Mouse (Mus musculus) large intestine, adult 2 months (tissue): Measurements from ENCODE around the gene Hhat. TPM values are rescaled to one million over a fixed set of nuclear protein-coding genes. Genes with fewer than 3 reads are reported as not detected.

ENCODE experiments used
- DNase-seq: peaks from one replicate; pipeline ENCODE4 v3.0.0-alpha.2; 2012; ENCODE audit warnings: low read depth, low spot score
- WGBS: fragments of 180-500 bp; shearing (Covaris S2); methylation state at CpG from one replicate; pipeline ENCODE4 v1.1.7; 2018; 5-methylcytosine and 5-hydroxymethylcytosine counted together
- polyA plus RNA-seq: library from polyadenylated mRNA; depleted of rRNA; stranded (reverse); fragments of >200 nt; gene quantifications from 2 replicates; pipeline ENCODE4 v1.2.3, GENCODE M21; 2012

Gene Hhat
- polyA plus RNA-seq, 1 experiment = 1.8 TPM

DNA sequence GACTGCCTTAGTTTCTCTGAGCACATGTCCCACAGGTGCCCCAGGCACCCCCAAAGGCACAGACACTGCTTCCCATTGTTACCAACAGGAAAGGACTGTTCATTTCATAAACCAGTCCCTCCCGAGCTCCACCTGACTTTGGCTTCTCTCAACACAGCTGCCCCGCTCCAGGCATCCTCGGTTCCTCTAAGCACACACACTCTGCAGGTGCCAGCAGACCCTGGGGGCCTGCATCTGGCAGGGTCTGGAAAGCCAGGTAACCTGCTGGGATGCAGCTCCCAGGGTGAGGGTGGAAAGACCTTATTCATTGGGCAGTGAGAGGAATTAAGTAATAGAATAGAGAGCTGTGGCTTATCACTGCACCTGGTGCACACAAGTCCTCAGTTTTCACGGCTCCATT, 107.4 kb downstream of the Hhat start:
- DNase-seq = no peak
- 43% methylated on average over 4 of the region's 4 CpGs for WGBS

DNA sequence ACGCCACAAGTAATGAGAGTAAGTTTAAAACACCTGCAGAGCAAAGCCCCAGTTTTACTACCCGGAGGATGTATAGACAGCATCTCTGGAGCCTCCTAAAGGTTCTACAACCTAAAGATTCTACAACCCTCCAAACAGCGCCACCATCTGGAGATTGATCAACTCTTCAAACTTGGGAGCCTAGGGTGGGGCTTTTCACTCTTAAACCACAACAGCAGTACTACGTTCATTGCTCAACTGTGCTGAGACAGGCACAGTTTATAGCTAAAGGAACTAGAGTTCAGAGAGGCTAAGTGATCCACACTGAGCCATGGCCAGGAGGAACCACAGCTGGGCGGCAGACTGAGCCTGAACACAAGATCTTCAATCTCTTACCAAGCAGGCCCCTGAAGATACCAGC, 107.9 kb downstream of the Hhat start:
- DNase-seq = no peak
- WGBS = 60% methylated on average over 5 of the region's 5 CpGs

DNA sequence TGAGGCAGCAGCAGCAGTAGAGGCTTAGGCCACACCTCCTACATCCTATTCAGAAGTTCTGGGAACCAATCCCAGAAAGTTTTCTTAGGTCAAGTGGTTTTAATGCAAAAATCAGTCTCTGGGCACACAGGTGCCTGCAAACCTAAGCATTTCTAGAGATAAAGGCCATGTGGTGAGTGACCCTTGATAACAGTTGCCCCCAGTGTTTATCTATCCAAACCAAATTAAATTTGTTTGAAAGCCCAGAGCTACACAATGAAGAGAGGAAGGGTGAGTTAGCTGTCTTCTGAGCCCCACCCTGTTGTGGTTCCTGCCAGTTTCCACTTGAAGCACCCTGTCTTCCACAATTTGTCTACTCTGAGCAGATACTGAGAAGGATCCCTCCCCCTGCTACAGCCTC, 109.4 kb downstream of the Hhat start:
- DNase-seq = no peak

DNA sequence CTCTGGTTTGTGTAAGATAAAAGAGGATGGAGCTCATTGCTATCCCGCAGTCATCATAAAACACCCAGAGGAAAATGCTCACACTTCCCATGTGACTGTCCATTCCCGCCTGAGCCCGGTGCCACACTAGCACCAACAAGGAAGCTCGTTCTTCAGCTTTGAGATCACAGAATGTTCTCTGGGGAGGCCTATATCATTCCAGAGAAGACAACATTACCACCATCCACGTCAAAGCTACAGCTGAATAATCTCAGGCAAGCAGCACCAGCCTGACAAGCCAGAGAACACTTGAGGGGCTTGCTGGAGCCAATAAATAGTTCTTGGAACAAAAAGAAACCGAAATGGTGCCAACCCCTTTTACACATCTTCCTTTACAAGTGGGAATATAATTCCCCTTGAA, 113.6 kb downstream of the Hhat start:
- 61% methylated on average over 6 of the region's 6 CpGs for WGBS
- DNase-seq = no peak

DNA sequence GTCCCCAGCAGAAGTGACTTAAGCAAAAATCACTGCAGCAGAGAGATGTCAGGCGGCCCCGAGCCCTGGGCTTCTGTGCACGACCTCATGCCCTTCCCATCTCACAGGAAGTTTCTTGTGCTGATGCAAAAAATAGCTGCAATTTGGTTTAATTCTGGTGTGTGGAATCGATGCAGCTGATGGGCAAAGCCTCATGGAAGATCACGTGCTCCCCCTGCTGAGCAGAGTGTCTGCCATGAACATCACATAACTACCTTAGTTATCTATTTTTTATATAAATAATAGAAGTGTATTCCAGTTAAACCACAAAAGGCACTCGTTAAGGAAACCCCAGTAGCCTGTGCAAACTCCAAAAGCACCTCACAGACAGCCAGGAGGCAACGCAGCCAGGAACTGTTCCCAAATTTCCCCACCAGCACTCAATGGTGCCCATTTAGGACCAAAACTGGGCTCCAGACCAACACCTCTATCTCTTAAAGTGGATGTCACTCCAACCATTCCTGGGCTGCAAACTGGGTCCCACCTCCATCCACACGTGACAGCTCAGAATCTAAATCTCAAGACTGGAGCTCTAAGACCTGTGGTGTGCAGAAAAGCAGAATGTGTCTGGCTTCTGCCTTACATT, 118.9 kb downstream of the Hhat start:
- DNase-seq = no peak
- WGBS = 71% methylated on average over 8 of the region's 8 CpGs

DNA sequence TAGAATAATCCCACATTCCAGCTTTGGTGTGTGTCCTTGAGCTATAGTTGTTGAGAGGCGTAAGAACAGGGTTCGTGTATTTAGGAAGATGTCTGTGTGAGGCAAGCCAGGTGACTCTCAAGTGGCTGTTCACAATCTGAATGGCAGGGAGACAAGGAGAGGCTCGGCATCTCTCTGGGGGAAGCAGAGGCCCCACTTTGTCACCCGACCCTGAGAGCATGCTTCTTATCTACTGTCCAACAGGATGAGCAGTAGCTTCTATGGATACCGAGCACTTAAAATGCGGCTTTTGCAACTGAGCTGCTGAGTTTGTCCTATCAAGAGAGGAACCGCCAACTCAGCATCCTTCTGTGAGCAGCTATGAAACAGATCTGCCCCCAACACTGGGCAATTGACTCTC, 120.4 kb downstream of the Hhat start:
- WGBS = 85% methylated on average over 7 of the region's 7 CpGs
- no peak for DNase-seq

DNA sequence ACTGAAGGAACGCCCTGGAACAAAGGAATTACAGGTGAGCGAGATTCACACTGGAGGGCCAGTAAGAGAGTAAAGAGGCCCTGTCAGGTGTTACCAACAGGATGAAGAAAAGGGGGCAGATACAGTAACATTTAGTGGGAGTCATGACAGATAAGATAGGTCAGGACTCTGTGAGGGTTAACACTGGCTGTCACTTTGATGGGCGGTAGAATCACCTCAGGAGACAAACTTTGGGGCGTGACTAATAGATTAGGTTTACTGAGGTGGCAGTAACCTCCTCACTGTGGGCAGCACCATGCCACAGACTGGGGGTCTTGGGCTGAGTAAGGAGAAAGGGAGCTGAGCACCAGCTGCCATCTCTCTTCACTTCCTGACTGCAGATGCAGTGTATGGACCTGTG, 121.0 kb downstream of the Hhat start:
- 77% methylated on average over 4 of the region's 4 CpGs for WGBS
- DNase-seq = no peak

DNA sequence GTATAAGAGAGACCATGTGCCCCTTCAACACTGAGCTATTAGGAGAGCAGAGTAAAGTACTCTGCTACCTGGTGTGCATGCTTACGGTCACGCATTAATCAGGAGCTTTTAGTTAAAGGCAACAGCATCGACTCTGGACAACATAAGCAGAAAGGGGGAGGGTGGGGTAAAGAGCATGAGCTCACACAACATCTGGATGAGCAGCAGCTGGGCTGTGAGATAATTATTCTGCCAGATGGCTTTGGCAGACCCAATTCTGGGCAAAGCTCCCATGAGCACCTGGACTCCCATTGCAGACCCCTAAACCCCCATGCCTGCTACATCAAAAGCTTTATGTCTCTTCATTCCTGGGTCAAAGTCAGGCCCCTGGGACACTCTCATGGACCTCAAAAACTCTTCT, 121.8 kb downstream of the Hhat start:
- 71% methylated on average over 3 of the region's 3 CpGs for WGBS
- no peak for DNase-seq

DNA sequence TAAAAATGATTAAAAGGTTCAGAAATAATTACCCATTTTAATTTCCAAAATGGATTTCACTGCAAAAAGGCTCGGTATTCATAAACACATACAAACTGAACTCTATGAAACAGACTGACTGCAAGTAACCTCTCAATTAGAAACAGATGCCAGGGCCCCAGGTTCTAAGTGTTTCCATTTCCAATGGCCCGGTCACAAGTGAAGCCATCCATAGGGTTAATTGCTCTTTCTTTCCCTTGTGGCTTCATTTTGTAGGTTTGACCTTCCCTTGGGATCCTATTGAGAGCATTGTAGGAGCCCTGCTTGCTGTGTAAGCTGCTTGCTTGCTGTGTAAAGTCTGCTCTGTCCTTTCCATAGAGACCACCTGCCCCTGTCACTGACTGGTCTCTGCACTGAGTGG, 123.7 kb downstream of the Hhat start:
- WGBS = 95% methylated on average over 2 of the region's 2 CpGs

DNA sequence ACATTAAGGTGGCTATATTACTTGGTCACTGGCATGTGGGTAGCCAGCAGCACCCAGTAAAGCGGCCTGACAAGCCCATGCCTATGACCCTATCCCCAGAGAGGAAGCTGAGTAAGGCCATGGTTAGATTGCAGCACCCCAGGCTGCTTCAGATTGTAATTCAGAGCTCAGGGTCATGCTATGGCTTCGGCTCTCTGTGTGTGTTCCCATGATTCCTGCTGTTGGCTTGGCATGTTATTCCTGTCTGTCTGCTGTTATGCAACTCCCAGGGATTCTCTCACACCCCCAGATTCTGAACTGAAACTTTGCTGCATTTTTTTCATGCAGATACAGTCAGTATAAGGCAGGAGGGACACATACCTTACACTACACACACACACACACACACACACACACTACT, 128.9 kb downstream of the Hhat start:
- no peak for DNase-seq
- WGBS = 52% methylated on average over 2 of the region's 2 CpGs

More for the DNA sequence above, 123.7 kb downstream of the Hhat start:
- DNase-seq = no peak

DNA sequence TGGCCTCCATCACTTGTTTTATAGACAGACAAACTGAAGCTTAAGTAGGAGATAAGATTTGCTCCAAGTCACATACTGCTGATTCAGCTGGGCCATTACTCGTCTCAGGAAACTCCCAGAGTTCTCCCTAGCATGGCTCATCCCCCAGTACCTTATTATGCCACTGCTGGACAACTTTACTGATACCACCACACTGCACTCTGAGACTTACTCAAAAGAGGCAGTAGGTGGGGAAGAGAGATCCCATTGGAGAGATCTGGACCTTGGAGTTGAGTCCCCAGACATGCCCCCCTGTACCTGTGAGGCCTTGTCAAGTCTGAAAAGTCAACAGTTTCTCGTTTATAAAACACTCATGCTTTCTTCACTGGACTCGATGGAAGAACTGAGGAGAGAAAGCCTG, 131.8 kb downstream of the Hhat start:
- WGBS = 43% methylated on average over 3 of the region's 3 CpGs
- no peak for DNase-seq

DNA sequence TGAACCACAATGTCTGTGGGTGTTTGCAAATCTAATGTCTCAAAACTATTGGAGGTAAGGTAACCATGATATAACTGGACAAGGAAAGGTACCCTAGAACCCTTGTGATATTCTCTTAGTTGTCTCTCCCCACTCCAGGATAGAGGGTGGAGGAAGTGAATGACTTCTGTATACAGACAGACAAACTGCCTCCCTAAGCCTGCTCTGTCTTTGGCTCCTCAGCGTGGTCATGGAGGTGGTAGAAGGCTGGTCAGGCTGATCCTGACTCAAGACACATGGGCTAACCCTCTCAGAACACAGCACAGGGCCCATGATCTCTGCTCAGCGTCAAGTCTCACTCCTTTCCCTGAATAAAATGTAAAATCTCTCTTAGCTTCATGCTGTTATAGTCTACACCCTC, 149.2 kb downstream of the Hhat start:
- no peak for DNase-seq
- WGBS = 84% methylated on average over 2 of the region's 2 CpGs

DNA sequence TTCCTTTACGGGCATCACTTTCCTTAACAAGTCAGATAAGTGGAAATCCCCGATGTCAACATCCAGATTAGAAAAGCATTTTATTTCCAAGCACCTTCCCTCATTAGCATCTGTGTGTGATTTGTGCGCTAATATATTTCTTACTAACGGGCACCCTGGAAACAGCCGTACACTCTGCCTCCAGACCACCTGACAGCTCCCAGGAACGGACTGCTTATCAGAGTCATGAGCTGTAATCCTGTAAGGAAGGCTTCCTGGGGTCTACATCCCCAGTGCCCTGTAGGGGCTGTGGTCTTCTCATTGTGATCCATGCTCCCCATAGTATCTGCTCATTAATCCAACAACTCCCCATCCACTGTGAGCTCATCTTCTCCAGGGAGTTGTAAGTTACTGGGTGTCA, 157.8 kb downstream of the Hhat start:
- WGBS = 67% methylated on average over 6 of the region's 6 CpGs

DNA sequence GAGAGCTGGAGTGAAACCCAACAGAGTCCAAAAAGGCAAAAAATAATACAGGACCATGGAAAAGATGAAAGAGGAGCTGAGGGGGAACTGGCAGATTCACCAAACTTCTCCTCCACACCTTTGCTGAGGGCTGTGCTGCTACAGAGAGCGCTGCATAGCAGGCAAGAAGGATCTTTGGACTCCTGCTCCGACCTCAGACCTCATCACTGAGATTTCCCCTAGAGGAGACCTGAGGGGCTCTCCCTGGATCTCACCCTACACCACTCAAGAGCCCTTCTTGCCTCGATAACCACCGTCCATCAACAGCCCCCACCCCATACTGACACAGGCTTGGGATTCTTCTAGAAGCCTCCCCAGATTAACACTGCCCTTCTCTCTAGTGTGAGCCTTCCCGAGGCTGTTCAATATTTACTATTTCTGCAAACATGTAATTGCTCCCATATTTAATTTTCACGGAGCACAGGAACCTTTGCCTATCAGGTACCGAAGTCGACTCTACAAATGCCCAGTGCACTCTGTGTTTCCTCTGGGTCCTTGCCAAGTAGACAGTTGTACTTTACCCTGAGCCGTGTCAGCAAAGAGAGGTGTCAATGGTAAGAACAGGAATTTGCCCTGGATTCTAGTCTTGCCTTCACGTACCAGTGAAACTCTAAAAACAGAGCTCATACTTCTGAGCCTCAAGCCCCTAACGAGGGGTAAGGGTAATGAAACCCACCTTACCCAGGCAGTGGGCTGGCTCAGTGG, 158.9 kb downstream of the Hhat start:
- WGBS = 32% methylated on average over 11 of the region's 11 CpGs
- peak; percentile 78 for DNase-seq

More for the DNA sequence above, 157.8 kb downstream of the Hhat start:
- no peak for DNase-seq

DNA sequence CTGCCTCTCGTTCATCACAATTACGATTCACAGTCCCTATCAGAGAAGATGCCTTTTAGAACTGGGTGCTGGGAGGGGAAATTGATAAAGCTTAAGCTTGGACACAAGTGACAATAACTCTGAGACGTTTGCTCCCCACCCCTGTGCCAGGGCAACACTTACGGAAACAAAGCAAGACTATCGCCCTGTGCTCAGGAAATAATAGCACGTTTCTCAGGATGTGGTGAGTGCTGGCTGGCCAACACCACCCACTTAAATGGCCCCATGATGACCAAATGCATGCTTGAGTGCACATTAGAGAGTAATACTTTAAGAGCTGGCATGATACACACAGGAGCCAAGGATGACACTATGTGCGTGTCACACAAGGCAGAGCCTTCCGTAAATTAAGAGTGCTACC, 164.1 kb downstream of the Hhat start:
- WGBS = 86% methylated on average over 8 of the region's 8 CpGs
- DNase-seq = no peak

DNA sequence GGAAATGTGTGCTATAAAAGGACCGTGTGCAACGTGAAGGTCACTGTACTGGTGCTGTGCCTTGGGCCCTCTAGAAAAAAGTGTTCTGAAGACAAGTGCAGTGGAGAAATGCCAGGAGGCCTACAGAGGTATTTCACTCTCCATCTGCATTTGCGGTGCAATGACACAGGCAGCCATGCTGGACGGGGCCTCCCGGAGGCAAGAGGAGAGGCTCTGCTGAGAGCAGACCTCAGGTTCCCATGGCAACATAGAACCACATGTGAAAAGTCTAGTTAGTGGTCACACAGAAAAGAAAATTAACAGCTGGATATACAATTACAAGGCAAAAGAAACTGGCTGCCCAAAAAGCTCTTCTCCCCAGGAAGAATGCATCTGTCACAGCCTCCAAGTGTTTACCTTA, 166.6 kb downstream of the Hhat start:
- no peak for DNase-seq
- WGBS = 74% methylated on average over 5 of the region's 5 CpGs

DNA sequence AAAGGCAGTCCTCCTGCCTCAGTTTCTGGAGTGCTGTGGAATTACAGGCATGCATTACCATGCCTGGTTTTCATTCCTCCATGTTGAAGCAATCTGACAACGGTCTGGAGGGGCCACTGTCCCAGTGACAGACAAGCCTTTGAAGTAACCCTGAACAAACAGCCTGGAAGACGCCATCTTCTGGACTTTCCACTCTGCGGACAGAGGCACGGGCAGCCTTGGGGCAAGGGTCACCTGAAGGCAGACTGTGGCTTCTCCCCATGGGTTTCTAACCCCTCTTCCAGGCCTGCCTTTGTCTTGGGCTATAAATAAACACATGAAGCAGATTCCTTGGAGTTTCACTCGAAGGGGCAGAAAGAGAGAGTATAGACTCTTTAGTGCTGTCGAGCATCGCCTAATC, 167.5 kb downstream of the Hhat start:
- DNase-seq = no peak
- 71% methylated on average over 7 of the region's 7 CpGs for WGBS

DNA sequence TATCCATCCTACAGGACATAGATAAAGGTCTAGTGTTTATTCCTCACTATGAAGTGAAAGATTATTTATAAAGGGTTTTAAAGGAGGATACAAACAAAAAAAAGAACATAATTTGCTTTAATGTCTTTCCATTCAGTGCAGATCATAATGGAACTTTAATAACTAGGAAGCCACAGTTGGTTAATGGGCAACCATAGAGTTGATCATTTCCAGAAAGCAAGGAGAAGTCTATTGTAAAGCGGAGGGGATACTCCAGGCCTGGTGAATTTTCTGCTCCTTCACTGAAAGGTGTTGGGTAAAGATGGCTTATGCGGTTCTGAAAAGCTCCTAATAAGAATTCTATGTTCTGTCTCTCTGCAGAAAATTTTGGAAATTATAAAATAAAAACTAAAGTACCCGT, 169.8 kb downstream of the Hhat start:
- DNase-seq = no peak
- 70% methylated on average over 3 of the region's 3 CpGs for WGBS

DNA sequence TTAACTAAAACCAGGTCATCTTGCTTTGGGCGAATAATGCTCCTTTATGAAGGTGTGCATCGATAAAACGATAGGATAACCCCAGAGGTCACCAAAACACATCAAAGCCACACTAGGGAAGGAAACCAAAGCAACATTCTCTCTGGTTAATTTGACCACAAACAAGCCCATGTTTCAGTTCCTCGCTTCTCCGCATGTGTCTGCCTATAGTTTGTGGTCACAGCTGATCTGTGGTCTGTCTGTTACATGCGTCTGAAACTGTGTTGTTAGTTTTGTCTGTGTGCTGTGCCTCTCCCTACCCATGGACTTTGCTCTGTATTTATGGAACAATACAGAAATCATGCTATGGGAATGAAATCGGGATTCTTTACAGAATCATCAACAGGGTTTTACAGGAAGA, 171.3 kb downstream of the Hhat start:
- peak; percentile 27 for DNase-seq
- 28% methylated on average over 7 of the region's 7 CpGs for WGBS

DNA sequence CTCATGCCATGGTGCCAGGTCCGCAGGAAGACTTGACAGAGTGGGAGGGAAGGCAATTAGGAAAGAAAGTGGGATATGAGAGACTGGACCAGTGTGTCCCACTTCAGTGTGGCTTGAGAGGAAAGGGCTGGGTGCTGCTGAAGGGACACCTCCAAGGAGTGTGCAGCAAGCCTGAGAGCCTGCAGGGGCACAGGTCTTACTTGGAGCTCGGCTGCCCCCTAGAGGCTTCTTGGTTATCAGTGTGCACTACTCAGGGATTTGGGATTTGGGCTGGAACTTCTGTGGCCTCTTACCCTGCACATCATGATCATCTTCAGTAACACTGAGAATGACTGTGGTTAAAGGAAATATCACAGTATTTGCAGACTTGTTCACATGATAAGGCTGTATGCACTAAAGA, 172.6 kb downstream of the Hhat start:
- WGBS = 43% methylated on average over 2 of the region's 2 CpGs
- DNase-seq = peak; percentile 48

DNA sequence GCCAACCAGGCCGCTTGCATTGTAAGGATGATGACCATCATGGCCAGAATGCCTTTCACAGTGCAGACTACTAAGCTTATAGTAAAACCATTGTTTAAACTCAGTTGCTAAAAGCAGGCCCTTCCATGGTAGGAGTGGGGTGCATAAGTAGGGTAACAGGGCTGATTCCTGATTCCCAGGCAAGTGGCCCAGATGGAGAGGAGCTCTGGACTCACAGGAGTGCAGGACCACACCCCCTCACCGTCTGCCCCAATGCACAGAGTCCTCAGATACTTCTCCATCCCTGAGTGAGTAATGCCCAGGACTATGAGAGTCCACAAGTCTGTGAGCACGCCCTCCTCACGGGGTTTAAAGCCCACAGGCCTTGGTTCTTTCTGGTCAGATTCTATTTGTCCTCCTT, 175.6 kb downstream of the Hhat start:
- WGBS = 69% methylated on average over 4 of the region's 4 CpGs
- no peak for DNase-seq

DNA sequence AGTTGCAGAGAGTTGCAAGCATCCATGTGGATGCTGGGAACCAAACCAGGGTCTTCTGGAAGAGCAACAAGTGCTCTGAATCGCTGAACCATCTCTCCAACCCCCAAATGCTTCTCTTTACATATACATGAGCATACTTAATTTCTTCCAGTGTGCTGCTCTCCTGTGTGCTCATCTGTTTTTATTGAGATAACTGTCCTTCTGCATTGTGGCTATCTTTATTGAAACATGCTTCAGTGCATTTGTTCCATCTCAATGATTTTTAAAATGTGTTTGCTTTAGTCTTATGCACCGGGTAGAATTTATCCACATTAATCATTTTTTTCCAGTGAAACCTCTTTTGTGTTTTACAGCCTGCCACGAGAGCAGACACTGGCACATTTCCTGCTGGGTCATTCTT, 177.5 kb downstream of the Hhat start:
- 77% methylated on average over 3 of the region's 3 CpGs for WGBS
- no peak for DNase-seq
